Mouse (Mus musculus) mature B cell (primary cell): ENCODE results near the gene Myocd.

Experiments used
- in situ Hi-C: fragments of 300-500 bp; cut with MboI; formaldehyde crosslinking; loops from 2 replicates; pipeline ENCODE4 v1.14.3; 2019

The Myocd gene

DNA sequence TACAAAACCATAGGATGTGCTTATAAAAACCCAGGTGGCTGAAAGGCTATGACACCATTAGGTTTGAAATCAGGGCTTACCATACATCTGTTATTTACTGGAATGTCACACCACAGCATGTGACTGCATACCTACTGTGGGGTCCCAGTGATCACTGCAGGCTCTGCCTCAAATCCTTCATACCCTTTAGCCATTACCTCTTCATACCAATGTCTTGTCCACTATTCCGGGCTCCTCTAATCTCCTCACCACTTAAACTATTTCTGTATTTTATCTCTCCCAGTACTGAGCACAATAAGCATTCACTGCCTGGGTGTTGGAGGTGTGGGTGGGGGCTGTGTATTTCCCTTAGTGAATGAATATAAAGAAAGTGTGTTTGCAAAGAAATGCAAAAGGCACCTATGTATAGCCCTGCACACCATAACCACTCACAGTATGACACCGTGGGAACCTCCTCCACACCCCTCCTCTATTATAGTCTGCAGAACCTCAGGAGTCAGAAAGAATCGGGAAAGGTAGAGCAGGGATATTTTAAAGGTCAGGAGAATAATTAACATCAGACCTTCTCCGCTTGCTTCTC, 126.9 kb downstream of the Myocd start:
- in situ Hi-C loops, result no loop called here

DNA sequence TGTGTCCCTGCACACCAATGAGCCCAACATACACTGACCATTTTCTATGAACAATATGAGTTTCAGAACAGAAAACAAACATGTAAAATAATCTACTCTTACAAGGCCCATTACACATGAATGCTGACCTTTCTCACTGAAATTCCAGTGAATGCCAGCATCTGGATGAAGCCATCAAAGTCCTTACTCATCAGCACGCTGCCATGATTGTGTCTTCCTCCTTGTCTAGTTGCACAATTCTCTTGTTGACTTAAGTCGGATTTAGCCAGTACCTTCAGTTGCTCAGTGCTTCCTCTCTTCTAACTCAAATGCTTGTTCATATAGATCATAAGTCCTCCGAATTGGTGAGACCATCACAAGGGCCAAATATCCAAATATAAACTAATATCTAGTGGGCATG, 130.8 kb downstream of the Myocd start:
- in situ Hi-C loops, result no loop called here

DNA sequence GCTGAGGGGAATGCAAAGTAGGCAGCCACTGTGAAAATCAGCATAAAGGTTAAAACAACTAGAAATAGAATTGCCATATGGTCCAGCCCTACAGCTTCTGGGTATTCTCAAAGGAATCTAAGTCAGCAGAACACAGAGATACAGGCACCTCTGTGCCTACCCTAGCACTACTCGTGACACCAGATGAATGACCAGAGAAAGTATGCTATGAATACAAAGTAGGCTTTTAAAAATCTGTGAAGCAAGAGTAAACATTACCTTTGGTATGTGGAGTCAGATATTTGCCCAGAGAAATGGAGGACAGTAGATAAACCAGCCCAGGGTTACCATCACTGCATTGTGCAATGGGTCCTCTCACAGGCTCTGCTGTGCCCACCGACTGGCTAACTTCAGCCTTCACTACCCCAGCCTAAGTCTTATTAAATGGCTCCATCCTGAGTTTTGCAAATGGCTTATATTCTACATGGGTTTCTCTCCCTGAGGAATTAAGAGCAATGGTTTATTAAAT, 132.6 kb downstream of the Myocd start:
- in situ Hi-C loops, result no loop called here

DNA sequence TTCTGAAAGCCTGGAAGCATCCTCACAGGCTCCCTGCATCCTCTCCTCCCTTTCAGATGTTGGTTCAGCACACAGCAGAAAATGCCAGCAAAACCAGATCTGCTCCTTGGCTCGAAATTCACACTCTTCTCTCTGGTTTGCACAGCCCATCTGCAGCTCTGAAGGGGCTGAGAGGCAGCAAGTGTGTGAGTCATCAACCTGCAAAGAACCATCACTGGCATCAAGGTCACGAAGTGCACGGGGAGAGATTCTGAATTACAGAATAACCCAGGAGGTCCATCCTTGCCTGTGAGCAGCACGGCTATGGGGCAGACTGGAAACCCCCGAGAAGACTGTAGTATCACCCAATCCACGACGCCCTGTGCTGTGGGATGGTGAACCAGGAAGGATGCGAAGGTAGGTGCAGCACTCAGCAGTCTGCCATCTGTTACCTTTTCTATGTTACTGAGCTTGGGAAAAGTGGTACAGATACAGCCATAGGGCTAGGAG, 134.5 kb downstream of the Myocd start:
- in situ Hi-C loops, result no loop called here

GRCm38 (mm10) chr11:65133661-65134060, 136.1 kb downstream of the Myocd start:
- in situ Hi-C loops, result no loop called here

- in situ Hi-C loops, result no loop called here
Observed at GRCm38 (mm10) chr11:65129110-65129509, 140.7 kb downstream of the Myocd start.

DNA sequence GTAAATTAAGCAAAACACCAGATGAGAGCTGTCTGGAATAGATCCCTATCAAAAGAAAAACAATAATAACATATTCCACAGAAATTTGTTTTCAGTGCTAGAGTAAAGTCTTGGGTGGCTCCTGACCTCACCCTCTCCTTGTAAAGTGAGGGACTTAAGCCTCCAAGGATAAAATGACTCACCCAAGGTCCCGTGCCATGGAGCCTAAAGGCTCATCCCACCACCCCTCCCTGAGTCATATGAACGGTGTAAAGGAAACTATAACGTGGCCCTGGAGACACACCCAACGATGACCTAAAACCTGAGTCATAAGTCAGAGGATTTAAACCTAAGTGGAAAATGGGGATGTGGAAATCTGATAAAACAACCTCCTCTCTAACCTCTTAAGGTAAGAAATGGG, 141.1 kb downstream of the Myocd start:
- in situ Hi-C loops, result no loop called here

GRCm38 (mm10) chr11:65126566-65126965, 143.2 kb downstream of the Myocd start:
- in situ Hi-C loops, result no loop called here
